ENCODE assay signal across 8 mouse cellular contexts in genomic region chr11:77093208-77093607, GRCm38 (mm10). TPM values are rescaled to one million over a fixed set of nuclear protein-coding genes. Genes with fewer than 3 reads are reported as not detected.
DNase-seq lines count a peak whose midpoint lies in the region; ATAC-seq and TF ChIP-seq lines count a peak whose summit lies in the region.

No protein-coding gene starts in this region.

- H3K36me3 ChIP-seq in heart, postnatal 0 days (replicated peaks; ENCODE audit: control insufficient read depth, insufficient read depth, low read length): no peaks in the 10 kb centered on the region
- no peaks in the 10 kb centered on the region for H3K36me3 ChIP-seq in limb, embryonic 10.5 days
- no peaks in the 10 kb centered on the region for H3K36me3 ChIP-seq in midbrain, embryonic 13.5 days

- H3K27ac ChIP-seq in heart, postnatal 0 days (ENCODE audit: low read depth): no peak overlapping the region
- 0 out of 2 replicates have a peak overlapping the region, but pooled peaks have one; percentile 50 for H3K27ac ChIP-seq in limb, embryonic 10.5 days
- no peak overlapping the region for H3K27ac ChIP-seq in midbrain, embryonic 13.5 days

- no peaks in the 10 kb centered on the region; the same call in 1 of the 2 replicates for H3K4me1 ChIP-seq in heart, postnatal 0 days (ENCODE audit: control insufficient read depth, insufficient read depth)
- H3K4me1 ChIP-seq in limb, embryonic 10.5 days: peaks cover 9% of the 10 kb centered on the region; the same call in 1 of the 2 replicates
- 0 out of 2 replicates have a peak, but pooled peaks cover 2% of the 10 kb centered on the region for H3K4me1 ChIP-seq in midbrain, embryonic 13.5 days (replicated peaks)

- peak; percentile 25 for DNase-seq in gastrocnemius, adult 18-20 months (ENCODE audit: low spot score)
- DNase-seq in gastrocnemius, adult 8-10 months (ENCODE audit: low spot score in 2 of 2): no peak
- peak; percentile 22 for DNase-seq in MEL-GATA-1-ER (ENCODE audit: extremely low read depth, low read depth)
- peak; percentile 68 for DNase-seq in embryo, embryonic 9.5 days (ENCODE audit: extremely low spot score)
- DNase-seq in heart, postnatal 0 days (ENCODE audit: low spot score): peak; percentile 30
- DNase-seq in limb, embryonic 10.5 days (ENCODE audit: low spot score): peak; percentile 71
- DNase-seq in thymus, postnatal 14 days: peak; percentile 68

- no peak overlapping the region for H3K9ac ChIP-seq in heart, postnatal 0 days (replicated peaks; ENCODE audit: low read depth, low read length)
- H3K9ac ChIP-seq in midbrain, embryonic 13.5 days (replicated peaks): no peak overlapping the region

- peak overlapping the region; percentile 13; the same call in 1 of the 2 replicates for H3K4me3 ChIP-seq in heart, postnatal 0 days (ENCODE audit: low read depth, low read length)
- peak overlapping the region; percentile 41 for H3K4me3 ChIP-seq in limb, embryonic 10.5 days
- peak overlapping the region; percentile 22 for H3K4me3 ChIP-seq in midbrain, embryonic 13.5 days (replicated peaks)

- TF ChIP-seq CTCF in heart, postnatal 0 days (IDR thresholded peaks at IDR 0.05; ENCODE audit: low read depth): peak; percentile 46

- ATAC-seq in heart, postnatal 0 days (ENCODE audit: insufficient read depth, low read depth): no peak
- no peak for ATAC-seq in midbrain, embryonic 13.5 days

- no peak for TF ChIP-seq EP300 in heart, postnatal 0 days (IDR thresholded peaks at IDR 0.05; ENCODE audit: low read depth)

- H3K4me2 ChIP-seq in heart, postnatal 0 days (ENCODE audit: low read depth, low read length): peak overlapping the region; percentile 48
- H3K4me2 ChIP-seq in midbrain, embryonic 13.5 days (replicated peaks): peak overlapping the region; percentile 48

- H3K9me3 ChIP-seq in heart, postnatal 0 days (replicated peaks; ENCODE audit: control insufficient read depth, low read length): no peaks in the 10 kb centered on the region
- no peaks in the 10 kb centered on the region for H3K9me3 ChIP-seq in limb, embryonic 10.5 days (replicated peaks)
- H3K9me3 ChIP-seq in midbrain, embryonic 13.5 days: no peaks in the 10 kb centered on the region

- 0 out of 2 replicates have a peak, but pooled peaks cover 3% of the 10 kb centered on the region for H3K27me3 ChIP-seq in heart, postnatal 0 days (ENCODE audit: control insufficient read depth, insufficient read depth, low read length)
- H3K27me3 ChIP-seq in limb, embryonic 10.5 days (ENCODE audit: low read depth, poor library complexity, severe bottlenecking): no peaks in the 10 kb centered on the region
- peaks cover 3% of the 10 kb centered on the region; the same call in 1 of the 2 replicates for H3K27me3 ChIP-seq in midbrain, embryonic 13.5 days

- 2% methylated on average over 11 of the region's 11 CpGs for WGBS in heart, postnatal 0 days
- 2% methylated on average over 11 of the region's 11 CpGs for WGBS in limb, embryonic 10.5 days
- WGBS in midbrain, embryonic 13.5 days: 2% methylated on average over 11 of the region's 11 CpGs

RNA-seq across cellular contexts. Expression of gene Nsrp1, which starts 15.0 kb away (rescaled TPM):
- 10 to 100 TPM; 14.3 to 15.0 TPM for total RNA-seq in gastrocnemius, adult 18-20 months (2021)
- 10 to 100 TPM; 11.8 to 15.0 (median 12.1) TPM for total RNA-seq in gastrocnemius, adult 8-10 months (2022)
- total RNA-seq in heart, postnatal 0 days (2014; rRNA removed; ENCODE audit: low replicate concordance): 0.57 and 3.7 TPM in 2 replicates
- polyA plus RNA-seq in heart, postnatal 0 days (2015; fragmentation: Nextera tagmentation; extraction: Ambion mirVana): 45.1 and 50.2 TPM in 2 replicates
- polyA plus RNA-seq in limb, embryonic 10.5 days (2016; fragmentation: Nextera tagmentation; extraction: Ambion mirVana): 55.7 and 64.2 TPM in 2 replicates
- polyA plus RNA-seq in midbrain, embryonic 13.5 days (2015; fragmentation: Nextera tagmentation; extraction: Ambion mirVana): 73.9 and 78.5 TPM in 2 replicates

Comparison
In these comparisons a context has a peak if more than half of its experiments do, and no peak if none do; other contexts are left out.
1. DNase-seq: peak in gastrocnemius, adult 18-20 months (single experiment), MEL-GATA-1-ER (single experiment), embryo, embryonic 9.5 days (single experiment), heart, postnatal 0 days (single experiment), limb, embryonic 10.5 days (single experiment) and thymus, postnatal 14 days (single experiment); none in gastrocnemius, adult 8-10 months (0 of 2).
2. Peak in every context shown above with its lines, with median percentiles within 50 percentile points of each other: H3K4me3 ChIP-seq.